Mouse (Mus musculus): ENCODE results near the gene Mrpl11. TPM values are rescaled to one million over a fixed set of nuclear protein-coding genes. Genes with fewer than 3 reads are reported as not detected.

The Mrpl11 gene
- polyA plus RNA-seq, 1 experiment from 2014 or later, result 145 TPM

DNA sequence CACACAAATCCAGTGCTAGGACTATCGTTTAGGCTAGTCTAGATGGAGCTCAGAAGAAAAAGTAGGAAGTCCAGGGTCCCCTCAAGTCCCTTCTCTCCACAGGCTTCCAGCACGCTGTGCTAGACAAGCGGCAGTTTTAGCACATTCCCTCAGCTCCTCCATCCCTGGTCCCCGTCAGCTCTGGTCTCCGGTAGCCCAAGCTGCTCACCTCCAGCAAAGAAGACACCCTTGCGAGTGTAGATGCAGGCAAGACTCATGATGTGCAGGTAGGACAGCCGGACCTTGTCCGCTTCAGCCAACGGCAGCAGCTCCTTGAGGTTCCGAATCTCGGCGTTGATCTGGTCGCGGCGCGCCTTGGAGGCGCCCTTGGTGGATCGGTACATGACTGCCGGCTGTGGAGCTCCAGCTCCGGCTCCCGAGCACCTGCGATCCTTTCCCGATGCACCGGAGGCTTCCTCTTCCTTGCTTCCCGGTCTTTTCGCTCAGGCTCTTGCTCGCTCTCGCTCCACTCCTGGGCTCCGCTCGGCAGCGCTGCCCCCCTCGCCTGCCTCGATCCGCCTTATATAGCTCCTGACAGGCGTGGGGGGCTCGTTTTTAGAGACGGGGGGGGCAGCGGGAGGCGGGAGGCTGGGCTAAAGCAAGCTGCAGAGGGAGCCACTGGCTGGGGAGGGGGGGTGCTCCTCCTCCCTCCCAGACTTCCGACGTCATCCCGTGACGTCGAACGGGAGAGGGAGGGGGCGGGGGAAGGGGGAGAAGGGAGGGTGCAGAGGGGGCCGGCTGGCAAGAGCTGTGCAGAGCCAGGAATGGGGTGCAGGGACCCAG, 27.7 kb downstream of the Mrpl11 start:
- Histone ChIP-seq H3K27ac (ENCODE audit: low read depth, low read length) (no peak overlapping the region), H3K4me3 (ENCODE audit: low read depth, low read length) (peak overlapping the region; percentile 26), H3K36me3 (ENCODE audit: control insufficient read depth, insufficient read depth, low read length) (no peaks in the 10 kb centered on the region), H3K27me3 (ENCODE audit: control insufficient read depth, insufficient read depth, low read length) (peaks cover 33% of the 10 kb centered on the region), H3K4me1 (replicated peaks; ENCODE audit: control insufficient read depth, insufficient read depth, low read length) (no peaks in the 10 kb centered on the region), H3K4me2 (ENCODE audit: low read depth, low read length, severe bottlenecking) (peak overlapping the region; percentile 48), H3K9ac (ENCODE audit: low read length) (no peak overlapping the region), H3K9me3 (ENCODE audit: control insufficient read depth, low read length) (no peaks in the 10 kb centered on the region)
- 17% methylated on average over 47 of the region's 47 CpGs for WGBS
- ATAC-seq (replicated peaks; ENCODE audit: low FRiP score), result no peak
- peak; percentile 55 for DNase-seq (ENCODE audit: low spot score)

DNA sequence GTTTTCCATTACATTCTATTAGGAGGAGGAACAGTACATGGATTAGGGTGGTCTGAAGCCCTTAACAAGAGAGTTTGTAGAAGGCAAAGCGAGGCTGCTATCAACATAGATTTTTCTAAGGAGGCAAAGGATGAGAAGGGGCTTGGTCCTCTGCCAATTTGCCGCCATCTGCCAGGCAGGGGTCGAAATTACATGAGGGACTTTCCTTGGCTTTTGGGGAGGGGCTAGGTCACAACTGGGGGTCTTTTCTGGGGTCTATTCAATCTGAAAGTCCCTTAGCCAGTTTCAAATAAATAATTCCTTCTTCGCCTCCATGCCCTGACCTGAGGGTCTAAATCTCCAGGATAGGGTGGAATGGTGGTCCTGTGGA, 28.3 kb downstream of the Mrpl11 start, which contains the start of gene Npas4:
Gene Npas4, minus strand, starts transcription at position 61 of the 370 bp plus-strand sequence.
- H3K9ac ChIP-seq (ENCODE audit: low read length), result no peak within 1 kb of the TSS
- H3K4me2 ChIP-seq (ENCODE audit: low read depth, low read length, severe bottlenecking), result peak within 1 kb of the TSS; percentile 48
- H3K36me3 ChIP-seq (ENCODE audit: control insufficient read depth, insufficient read depth, low read length), result no peaks in the 10 kb centered on the region
- no peak for DNase-seq (ENCODE audit: low spot score)
- WGBS, result 19% methylated on average over 4 of the region's 4 CpGs
- no peak for ATAC-seq (replicated peaks; ENCODE audit: low FRiP score)
- no peak within 1 kb of the TSS for H3K27ac ChIP-seq (ENCODE audit: low read depth, low read length)
- H3K27me3 ChIP-seq (ENCODE audit: control insufficient read depth, insufficient read depth, low read length), result peaks cover 31% of the 10 kb centered on the region
- H3K4me3 ChIP-seq (ENCODE audit: low read depth, low read length), result peak within 1 kb of the TSS; percentile 26
- H3K4me1 ChIP-seq (replicated peaks; ENCODE audit: control insufficient read depth, insufficient read depth, low read length), result no peaks in the 10 kb centered on the region
- no peaks in the 10 kb centered on the region for H3K9me3 ChIP-seq (ENCODE audit: control insufficient read depth, low read length)

GRCm38 (mm10) chr19:4990716-4991115, 28.8 kb downstream of the Mrpl11 start:
- Histone ChIP-seq H3K4me2 (ENCODE audit: low read depth, low read length, severe bottlenecking) (no peak overlapping the region), H3K4me3 (ENCODE audit: low read depth, low read length) (no peak overlapping the region), H3K36me3 (ENCODE audit: control insufficient read depth, insufficient read depth, low read length) (no peaks in the 10 kb centered on the region), H3K27ac (ENCODE audit: low read depth, low read length) (no peak overlapping the region), H3K9ac (ENCODE audit: low read length) (no peak overlapping the region), H3K4me1 (replicated peaks; ENCODE audit: control insufficient read depth, insufficient read depth, low read length) (no peaks in the 10 kb centered on the region), H3K27me3 (ENCODE audit: control insufficient read depth, insufficient read depth, low read length) (peaks cover 28% of the 10 kb centered on the region), H3K9me3 (ENCODE audit: control insufficient read depth, low read length) (no peaks in the 10 kb centered on the region)
- 2% methylated on average over 21 of the region's 22 CpGs for WGBS
- DNase-seq (ENCODE audit: low spot score) (peak; percentile 58), ATAC-seq (replicated peaks; ENCODE audit: low FRiP score) (no peak)

- 19% methylated on average over 8 of the region's 8 CpGs for WGBS
- Histone ChIP-seq H3K27me3 (ENCODE audit: control insufficient read depth, insufficient read depth, low read length) (peaks cover 28% of the 10 kb centered on the region), H3K4me3 (ENCODE audit: low read depth, low read length) (no peak overlapping the region), H3K9ac (ENCODE audit: low read length) (no peak overlapping the region), H3K36me3 (ENCODE audit: control insufficient read depth, insufficient read depth, low read length) (no peaks in the 10 kb centered on the region), H3K27ac (ENCODE audit: low read depth, low read length) (no peak overlapping the region), H3K4me2 (ENCODE audit: low read depth, low read length, severe bottlenecking) (no peak overlapping the region), H3K4me1 (replicated peaks; ENCODE audit: control insufficient read depth, insufficient read depth, low read length) (no peaks in the 10 kb centered on the region), H3K9me3 (ENCODE audit: control insufficient read depth, low read length) (no peaks in the 10 kb centered on the region)
- DNase-seq (ENCODE audit: low spot score) (peak; percentile 69), ATAC-seq (replicated peaks; ENCODE audit: low FRiP score) (no peak)
Measured at GRCm38 (mm10) chr19:4992371-4992770, 30.4 kb downstream of the Mrpl11 start.

DNA sequence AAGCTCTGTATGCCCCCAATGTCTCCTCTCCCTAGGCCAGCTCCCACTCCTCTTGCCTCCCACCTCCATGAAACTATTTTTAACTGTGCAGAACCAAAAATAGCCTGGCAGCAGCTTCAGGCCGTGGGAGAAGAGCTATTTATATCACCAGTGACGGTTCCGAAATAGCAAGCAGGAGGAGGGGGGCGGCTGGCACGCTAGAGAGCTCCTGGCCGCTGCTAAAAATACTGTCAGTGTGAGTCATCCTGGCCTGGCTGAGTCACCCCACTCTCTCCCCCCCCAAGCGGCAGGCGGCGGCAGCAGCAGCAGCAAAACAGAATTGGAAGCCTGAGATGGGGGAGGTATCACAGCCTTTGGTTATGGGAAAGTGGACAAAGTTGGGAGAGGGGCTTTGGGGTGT, 31.0 kb downstream of the Mrpl11 start:
- Histone ChIP-seq H3K27me3 (ENCODE audit: control insufficient read depth, insufficient read depth, low read length) (peaks cover 28% of the 10 kb centered on the region), H3K4me3 (ENCODE audit: low read depth, low read length) (no peak overlapping the region), H3K9ac (ENCODE audit: low read length) (no peak overlapping the region), H3K4me1 (replicated peaks; ENCODE audit: control insufficient read depth, insufficient read depth, low read length) (no peaks in the 10 kb centered on the region), H3K36me3 (ENCODE audit: control insufficient read depth, insufficient read depth, low read length) (no peaks in the 10 kb centered on the region), H3K4me2 (ENCODE audit: low read depth, low read length, severe bottlenecking) (no peak overlapping the region), H3K27ac (ENCODE audit: low read depth, low read length) (no peak overlapping the region), H3K9me3 (ENCODE audit: control insufficient read depth, low read length) (no peaks in the 10 kb centered on the region)
- DNase-seq (ENCODE audit: low spot score) (peak; percentile 49), ATAC-seq (replicated peaks; ENCODE audit: low FRiP score) (no peak)
- 15% methylated on average over 9 of the region's 9 CpGs for WGBS

DNA sequence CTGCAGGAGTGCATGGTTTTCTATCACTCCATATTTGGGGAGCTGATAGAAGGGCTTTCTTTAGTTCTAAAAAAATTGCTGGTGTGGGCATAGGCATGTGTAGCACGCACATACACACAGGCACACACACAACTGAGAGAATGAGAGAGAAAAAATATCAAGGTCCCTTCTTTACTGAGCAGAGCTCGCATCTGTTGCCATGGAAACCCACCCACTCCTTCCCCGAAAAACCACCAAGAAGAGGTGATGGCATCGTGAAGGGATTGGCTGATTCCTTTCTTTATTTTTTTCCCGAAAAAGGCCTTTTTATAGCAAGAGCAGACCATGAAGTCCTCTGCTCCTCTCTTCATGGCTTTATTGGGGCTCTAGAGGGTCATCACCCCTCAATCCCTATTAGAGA, 32.1 kb downstream of the Mrpl11 start:
- H3K4me1 ChIP-seq (replicated peaks; ENCODE audit: control insufficient read depth, insufficient read depth, low read length), result no peaks in the 10 kb centered on the region
- no peaks in the 10 kb centered on the region for H3K36me3 ChIP-seq (ENCODE audit: control insufficient read depth, insufficient read depth, low read length)
- 65% methylated on average over 5 of the region's 5 CpGs for WGBS
- H3K4me3 ChIP-seq (ENCODE audit: low read depth, low read length), result no peak overlapping the region
- no peak overlapping the region for H3K9ac ChIP-seq (ENCODE audit: low read length)
- DNase-seq (ENCODE audit: low spot score) (peak; percentile 4), ATAC-seq (replicated peaks; ENCODE audit: low FRiP score) (no peak)
- no peak overlapping the region for H3K27ac ChIP-seq (ENCODE audit: low read depth, low read length)
- H3K9me3 ChIP-seq (ENCODE audit: control insufficient read depth, low read length), result no peaks in the 10 kb centered on the region
- H3K27me3 ChIP-seq (ENCODE audit: control insufficient read depth, insufficient read depth, low read length), result peaks cover 24% of the 10 kb centered on the region
- H3K4me2 ChIP-seq (ENCODE audit: low read depth, low read length, severe bottlenecking), result no peak overlapping the region

GRCm38 (mm10) chr19:4999445-5000140, 37.6 kb downstream of the Mrpl11 start:
- H3K4me1 ChIP-seq (replicated peaks; ENCODE audit: control insufficient read depth, insufficient read depth, low read length), result no peaks in the 10 kb centered on the region
- 0 out of 2 replicates have a peak, but pooled peaks cover 2% of the 10 kb centered on the region for H3K27me3 ChIP-seq (ENCODE audit: control insufficient read depth, insufficient read depth, low read length)
- DNase-seq (ENCODE audit: low spot score) (no peak), ATAC-seq (replicated peaks; ENCODE audit: low FRiP score) (no peak)
- H3K36me3 ChIP-seq (ENCODE audit: control insufficient read depth, insufficient read depth, low read length), result no peaks in the 10 kb centered on the region
- H3K27ac ChIP-seq (ENCODE audit: low read depth, low read length), result no peak overlapping the region
- no peak overlapping the region for H3K4me3 ChIP-seq (ENCODE audit: low read depth, low read length)
- H3K9me3 ChIP-seq (ENCODE audit: control insufficient read depth, low read length), result no peaks in the 10 kb centered on the region
- H3K4me2 ChIP-seq (ENCODE audit: low read depth, low read length, severe bottlenecking), result no peak overlapping the region
- WGBS, result 69% methylated on average over 6 of the region's 6 CpGs
- no peak overlapping the region for H3K9ac ChIP-seq (ENCODE audit: low read length)

DNA sequence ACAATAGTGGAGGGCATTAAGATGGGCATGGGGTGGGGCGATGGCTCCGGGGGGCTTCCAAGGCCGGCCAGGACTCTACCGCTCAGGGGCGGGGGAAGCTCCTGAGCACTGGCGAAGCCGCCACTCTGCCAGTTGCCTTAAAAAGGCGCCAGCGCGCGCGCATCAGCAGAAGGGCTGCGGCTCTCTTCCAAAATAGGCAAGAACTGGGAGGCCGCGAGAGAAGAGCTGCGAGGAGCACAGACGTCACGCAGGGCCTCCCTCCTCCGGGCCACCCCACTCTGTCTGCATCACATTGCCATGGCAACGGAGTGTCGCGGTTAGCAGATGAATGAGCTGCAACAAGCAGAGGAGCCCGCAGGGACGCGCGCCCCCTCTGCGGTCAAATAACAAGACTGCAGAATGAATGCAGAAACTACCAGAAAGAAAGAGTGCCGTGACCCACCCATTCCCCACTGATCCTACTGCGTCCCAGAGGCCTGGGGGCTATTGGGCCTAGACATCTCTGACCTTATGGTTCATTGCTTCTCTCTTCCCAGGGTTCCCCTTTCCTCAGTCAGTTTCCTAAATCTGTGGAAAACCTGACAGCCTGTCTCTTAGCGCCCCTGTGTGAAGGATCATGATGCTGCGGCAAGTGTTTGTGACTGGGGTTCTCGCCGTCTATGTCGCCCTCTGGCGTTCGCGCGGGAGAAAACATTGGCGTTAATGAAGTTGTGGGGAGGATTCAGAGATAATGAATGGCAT, 39.9 kb downstream of the Mrpl11 start:
- DNase-seq (ENCODE audit: low spot score) (peak; percentile 92), ATAC-seq (replicated peaks; ENCODE audit: low FRiP score) (peak; percentile 95)
- Histone ChIP-seq H3K4me2 (ENCODE audit: low read depth, low read length, severe bottlenecking) (peak overlapping the region; percentile 63), H3K27me3 (ENCODE audit: control insufficient read depth, insufficient read depth, low read length) (0 out of 2 replicates have a peak, but pooled peaks cover 2% of the 10 kb centered on the region), H3K36me3 (ENCODE audit: control insufficient read depth, insufficient read depth, low read length) (no peaks in the 10 kb centered on the region), H3K4me1 (replicated peaks; ENCODE audit: control insufficient read depth, insufficient read depth, low read length) (no peaks in the 10 kb centered on the region), H3K4me3 (ENCODE audit: low read depth, low read length) (peak overlapping the region; percentile 29), H3K9ac (ENCODE audit: low read length) (peak overlapping the region; percentile 49), H3K27ac (ENCODE audit: low read depth, low read length) (peak overlapping the region; percentile 55; the same call in 1 of the 2 replicates), H3K9me3 (ENCODE audit: control insufficient read depth, low read length) (no peaks in the 10 kb centered on the region)
- WGBS, result under 1% methylated on average over 39 of the region's 39 CpGs
